Mouse (Mus musculus): ENCODE measurements around the gene Gm3642. TPM values are rescaled to one million over a fixed set of nuclear protein-coding genes. Genes with fewer than 3 reads are reported as not detected.
A peak's percentile ranks its signal among the peaks of the same experiment; 100 is the strongest.
"Not testable (repeated sequence)": the region's sequence is repeated elsewhere in the genome, so short reads cannot be mapped to it uniquely, and the experiment has no call there.

The Gm3642 gene
- polyA plus RNA-seq (2015; fragmentation: Nextera tagmentation; extraction: Ambion mirVana) = not detected in 2 replicates

DNA sequence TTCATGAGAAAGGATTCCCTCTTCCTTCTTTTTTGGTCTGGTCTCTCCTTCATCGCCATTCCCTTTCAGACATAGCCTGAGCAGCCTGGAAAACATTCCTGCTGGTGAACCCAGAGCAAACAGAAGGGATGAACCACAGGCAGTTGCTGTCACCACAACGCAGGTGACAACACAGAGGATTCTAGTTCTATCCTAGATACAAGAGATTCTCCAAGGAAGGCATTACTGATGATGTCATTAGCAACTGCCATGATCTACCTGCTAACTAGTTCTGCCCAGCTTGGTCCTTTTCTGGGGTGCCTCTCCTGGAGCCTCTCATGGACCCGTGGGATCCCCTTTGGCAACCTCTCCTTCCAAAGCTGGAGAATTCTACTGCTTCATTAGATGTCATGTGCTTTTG, at the start of gene Gm3642:
TSS of gene Gm3642 (minus strand) at position 101 of the 400 bp plus-strand sequence.
- not testable (repeated sequence) for H3K9ac ChIP-seq; H3K4me1 ChIP-seq; H3K4me2 ChIP-seq (replicated peaks); H3K4me3 ChIP-seq; ATAC-seq (ENCODE audit: low FRiP score, low read depth); H3K27me3 ChIP-seq; H3K27ac ChIP-seq; H3K36me3 ChIP-seq; H3K9me3 ChIP-seq
- no CpG with 5 or more reads among the region's 3 CpGs for whole genome bisulfite sequencing

DNA sequence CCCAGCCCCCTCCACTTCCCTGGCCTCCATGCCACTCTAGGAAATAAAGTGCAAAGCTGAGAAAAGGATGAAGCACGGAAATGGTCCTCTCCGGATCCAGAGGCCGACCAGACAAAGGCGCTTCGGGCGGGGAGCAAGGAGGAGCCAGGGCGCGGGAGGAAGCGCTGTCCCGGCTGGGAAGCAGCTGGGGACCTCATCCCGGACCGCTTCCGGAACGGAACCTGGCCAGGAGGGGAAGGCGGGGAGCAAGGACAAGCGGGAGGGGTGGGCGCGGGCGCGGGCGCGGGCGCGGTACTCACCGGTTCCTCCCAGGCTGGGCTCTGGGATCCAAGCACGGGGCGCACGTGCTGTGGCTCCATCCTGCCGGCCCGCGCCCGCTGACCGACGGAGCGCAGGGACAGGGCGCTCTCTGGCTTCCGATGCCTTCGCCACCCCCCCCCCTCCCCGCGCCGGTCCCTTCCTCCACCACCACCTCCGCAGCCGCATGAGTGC, 49.5 kb upstream of the Gm3642 start, which contains the start of gene Gm3667:
TSS of gene Gm3667 (minus strand) at position 442 of the 492 bp plus-strand sequence.
- not testable (repeated sequence) for H3K27ac ChIP-seq; H3K4me1 ChIP-seq; H3K27me3 ChIP-seq; H3K36me3 ChIP-seq; ATAC-seq (ENCODE audit: low FRiP score, low read depth); H3K9me3 ChIP-seq
- Histone ChIP-seq H3K4me2 (replicated peaks) (peak within 1 kb of the TSS; percentile 65), H3K9ac (peak within 1 kb of the TSS; percentile 45), H3K4me3 (peak within 1 kb of the TSS; percentile 45)
- 1% methylated on average over 14 of the region's 43 CpGs for WGBS

DNA sequence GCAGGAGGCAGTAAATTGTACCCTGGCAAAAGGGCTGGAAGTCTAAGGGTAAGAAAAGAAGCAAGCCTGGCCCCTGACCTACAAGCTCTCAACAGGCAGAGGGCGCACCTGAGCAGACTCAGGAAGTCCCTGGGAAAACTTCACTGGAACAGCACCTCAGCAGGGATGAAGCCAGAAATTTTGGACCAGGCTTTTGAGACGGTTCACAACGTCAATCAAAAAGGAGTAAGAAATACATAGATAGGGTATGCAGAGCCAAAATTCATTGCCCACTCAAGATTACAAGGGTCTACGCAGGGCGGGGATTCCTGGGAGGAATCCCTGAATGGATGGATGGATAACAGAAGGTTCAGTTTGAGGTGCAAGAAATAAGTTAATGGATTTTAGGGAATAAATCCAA, 48.7 kb upstream of the Gm3642 start:
- WGBS = 10% methylated on average over 5 of the region's 5 CpGs
- H3K9ac ChIP-seq; H3K27me3 ChIP-seq; H3K27ac ChIP-seq; H3K4me1 ChIP-seq; H3K36me3 ChIP-seq; H3K9me3 ChIP-seq; ATAC-seq (ENCODE audit: low FRiP score, low read depth): not testable (repeated sequence)
- Histone ChIP-seq H3K4me2 (replicated peaks) (peak overlapping the region; percentile 65), H3K4me3 (peak overlapping the region; percentile 45)

DNA sequence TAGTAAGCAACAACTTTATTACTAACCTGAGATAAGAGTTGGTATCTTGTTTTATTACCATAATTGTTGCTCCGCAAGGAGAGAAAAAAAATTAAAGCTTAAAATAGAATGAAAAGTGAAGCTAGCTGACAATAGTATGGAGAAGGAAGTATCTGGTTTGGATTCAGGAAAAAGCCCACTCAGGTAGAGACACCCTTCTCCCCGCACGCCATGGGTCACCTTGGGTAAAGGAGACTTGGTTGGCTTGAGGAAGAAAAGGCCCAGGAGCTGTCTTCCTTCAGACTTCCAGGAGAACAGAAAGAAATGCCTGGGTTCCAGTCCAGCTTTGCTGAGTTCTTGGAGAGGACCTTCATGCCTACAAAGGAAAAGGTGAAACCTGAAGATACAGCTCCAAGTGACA, 16.8 kb downstream of the Gm3642 start:
- H3K36me3 ChIP-seq; H3K27me3 ChIP-seq; H3K9me3 ChIP-seq; H3K4me2 ChIP-seq (replicated peaks); H3K4me1 ChIP-seq; H3K27ac ChIP-seq; H3K4me3 ChIP-seq; H3K9ac ChIP-seq; ATAC-seq (ENCODE audit: low FRiP score, low read depth): not testable (repeated sequence)
- WGBS = 90% methylated on average over 3 of the region's 3 CpGs

Other genes starting within 250 kb of the Gm3642 start
- gene Gm3629, start 249.7 kb downstream of the Gm3642 start, polyA plus RNA-seq (2015; fragmentation: Nextera tagmentation; extraction: Ambion mirVana) = 0.22 TPM in 1 of 2 replicates, not detected in the other
- not detected in 2 replicates for gene Gm3460, start 217.9 kb downstream of the Gm3642 start, polyA plus RNA-seq (2015; fragmentation: Nextera tagmentation; extraction: Ambion mirVana)
- not detected in 2 replicates for gene Gm10251, start 156.1 kb downstream of the Gm3642 start, polyA plus RNA-seq (2015; fragmentation: Nextera tagmentation; extraction: Ambion mirVana)
- not detected in 2 replicates for gene Gm8050, start 120.1 kb downstream of the Gm3642 start, polyA plus RNA-seq (2015; fragmentation: Nextera tagmentation; extraction: Ambion mirVana)
- gene Gm3636, start 98.0 kb downstream of the Gm3642 start, polyA plus RNA-seq (2015; fragmentation: Nextera tagmentation; extraction: Ambion mirVana) = 4.0 and 4.2 TPM in 2 replicates
- gene Gm8362, start 65.9 kb downstream of the Gm3642 start, polyA plus RNA-seq (2015; fragmentation: Nextera tagmentation; extraction: Ambion mirVana) = not detected in 2 replicates
- gene Gm3667, start 49.7 kb upstream of the Gm3642 start, polyA plus RNA-seq (2015; fragmentation: Nextera tagmentation; extraction: Ambion mirVana) = 0.74 and 0.94 TPM in 2 replicates
- not detected in 2 replicates for gene Gm6356, start 133.5 kb upstream of the Gm3642 start, polyA plus RNA-seq (2015; fragmentation: Nextera tagmentation; extraction: Ambion mirVana)
- gene Gm10406, start 187.1 kb upstream of the Gm3642 start, polyA plus RNA-seq (2015; fragmentation: Nextera tagmentation; extraction: Ambion mirVana) = 0.93 and 1.0 TPM in 2 replicates
- not detected in 2 replicates for gene Gm3685, start 204.7 kb upstream of the Gm3642 start, polyA plus RNA-seq (2015; fragmentation: Nextera tagmentation; extraction: Ambion mirVana)